Comparison of ENCODE assay signal across 9 mouse cellular contexts in the genomic region with DNA sequence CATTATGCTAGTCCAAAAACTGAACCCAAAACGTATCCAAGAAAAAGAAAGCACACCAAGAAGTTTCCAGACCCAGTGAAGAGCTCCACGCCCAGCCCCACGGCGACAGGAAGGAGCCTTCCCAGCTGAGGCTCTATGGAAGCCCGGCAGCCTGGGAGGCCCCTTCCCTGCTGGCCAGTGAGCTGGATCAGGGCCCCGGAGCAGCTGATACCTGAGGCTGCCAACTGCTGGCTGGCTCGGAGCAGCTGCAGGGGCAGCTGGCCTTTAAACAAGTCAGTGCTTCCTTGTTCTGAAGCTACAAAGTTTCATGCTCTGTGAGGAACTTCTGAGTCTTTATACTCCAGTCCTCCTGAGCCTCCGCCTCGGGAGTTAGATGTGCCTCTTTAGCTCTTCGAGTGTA. TPM values are rescaled to one million over a fixed set of nuclear protein-coding genes. Genes with fewer than 3 reads are reported as not detected.
A peak's percentile ranks its signal among the peaks of the same experiment; 100 is the strongest.
DNase-seq lines count a peak whose midpoint lies in the region; ATAC-seq lines count a peak whose summit lies in the region.
"Had no signal": no experiment of that assay in that cellular context is flagged by ENCODE, and none has a peak within 500 bp of the region (broad histone marks: within the 10 kb centered on the region; RNA-seq: fewer than 3 reads in every experiment).

No protein-coding gene starts in this region.

- no peak overlapping the region for H3K4me3 ChIP-seq in limb, embryonic 13.5 days
- H3K4me3 ChIP-seq in stomach, embryonic 15.5 days (replicated peaks), result no peak overlapping the region
- H3K4me3 ChIP-seq: liver, embryonic 13.5 days had no signal

- H3K9ac ChIP-seq in limb, embryonic 13.5 days, result peak overlapping the region; percentile 39; the same call in 1 of the 2 replicates
- no peak overlapping the region for H3K9ac ChIP-seq in stomach, embryonic 15.5 days
- H3K9ac ChIP-seq: liver, embryonic 13.5 days had no signal

- H3K4me1 ChIP-seq in limb, embryonic 13.5 days, result peaks cover 18% of the 10 kb centered on the region
- peaks cover 11% of the 10 kb centered on the region; the same call in 1 of the 2 replicates for H3K4me1 ChIP-seq in stomach, embryonic 15.5 days

- no peak for ATAC-seq in cerebellum, adult (ENCODE audit: insufficient number of reproducible peaks, low FRiP score, low TSS enrichment)
- ATAC-seq in limb, embryonic 13.5 days (ENCODE audit: low FRiP score, low read depth), result peak; percentile 76
- peak; percentile 28; the same call in 1 of the 2 replicates for ATAC-seq in stomach, embryonic 15.5 days (ENCODE audit: insufficient read depth, low FRiP score, low read depth)

- peak; percentile 43 for DNase-seq in cerebellum, adult 11-12 months
- DNase-seq in urinary bladder, postnatal 14 days (ENCODE audit: low spot score), result peak; percentile 55
- no peak for DNase-seq in urinary bladder, postnatal 10 days (ENCODE audit: low spot score)
- peak; percentile 82 for DNase-seq in heart, postnatal 4 days
- DNase-seq in MN1 (ENCODE audit: low spot score), result no peak
- DNase-seq: liver, embryonic 13.5 days had no signal

- H3K9me3 ChIP-seq in limb, embryonic 13.5 days, result no peaks in the 10 kb centered on the region
- no peaks in the 10 kb centered on the region for H3K9me3 ChIP-seq in stomach, embryonic 15.5 days
- H3K9me3 ChIP-seq: liver, embryonic 13.5 days had no signal

- no peak overlapping the region for H3K4me2 ChIP-seq in limb, embryonic 13.5 days (replicated peaks)
- H3K4me2 ChIP-seq in stomach, embryonic 15.5 days, result no peak overlapping the region
- H3K4me2 ChIP-seq: liver, embryonic 13.5 days had no signal

- peak overlapping the region; percentile 67 for H3K27ac ChIP-seq in limb, embryonic 13.5 days
- peak overlapping the region; percentile 67; the same call in 1 of the 2 replicates for H3K27ac ChIP-seq in stomach, embryonic 15.5 days
- H3K27ac ChIP-seq: liver, embryonic 13.5 days had no signal

- H3K36me3 ChIP-seq in limb, embryonic 13.5 days, result peaks cover 72% of the 10 kb centered on the region
- H3K36me3 ChIP-seq in stomach, embryonic 15.5 days, result no peaks in the 10 kb centered on the region

- WGBS in limb, embryonic 13.5 days, result 64% methylated on average over 10 of the region's 10 CpGs
- WGBS in stomach, embryonic 15.5 days, result 48% methylated on average over 10 of the region's 10 CpGs

- no peaks in the 10 kb centered on the region for H3K27me3 ChIP-seq in limb, embryonic 13.5 days
- H3K27me3 ChIP-seq in stomach, embryonic 15.5 days (replicated peaks), result no peaks in the 10 kb centered on the region
- H3K27me3 ChIP-seq: liver, embryonic 13.5 days had no signal

RNA-seq across cellular contexts. Expression of a gene that starts 38.4 kb away (rescaled TPM):
- 10 to 100 TPM; 88.2 to 90.4 TPM for total RNA-seq in heart, postnatal 4 days (2021)
- 94.5 and 95.9 TPM in 2 replicates for polyA plus RNA-seq in limb, embryonic 13.5 days (2015; fragmentation: Nextera tagmentation; extraction: Ambion mirVana)
- polyA plus RNA-seq in stomach, embryonic 15.5 days (2015; fragmentation: Nextera tagmentation; extraction: Ambion mirVana), result 70.6 and 78.7 TPM in 2 replicates

Comparison
In these comparisons a context has a peak if more than half of its experiments do, and no peak if none do; other contexts are left out.
1. DNase-seq: peak in cerebellum, adult 11-12 months (single experiment), urinary bladder, postnatal 14 days (single experiment) and heart, postnatal 4 days (single experiment); none in urinary bladder, postnatal 10 days (single experiment) and MN1 (single experiment).